Mouse (Mus musculus): ENCODE measurements around the gene Plac1.

- TF ChIP-seq CTCF (IDR thresholded peaks at IDR 0.05; ENCODE audit: control insufficient read depth, insufficient read depth, insufficient replicate concordance, low read depth, low read length) (no peak), POLR2A (IDR thresholded peaks at IDR 0.05; ENCODE audit: control insufficient read depth, low read depth, low read length) (no peak)
These were observed 63.6 kb downstream of the Plac1 start for GRCm38 (mm10) chrX:53176296-53176695.
